Mouse (Mus musculus) midbrain, embryonic 14.5 days (tissue): ENCODE results near the gene Myo19. TPM values are rescaled to one million over a fixed set of nuclear protein-coding genes. Genes with fewer than 3 reads are reported as not detected.

Experiments used
- ATAC-seq: fragments of 200-750 bp; cut with Nextera tagmentation; 2 replicates; pipeline ENCODE4 v1.8.0; 2017; ENCODE audit warnings: moderate number of reproducible peaks, moderate library complexity; ENCODE audit not compliant: low FRiP score, low TSS enrichment
- DNase-seq: peaks from one replicate; pipeline ENCODE4 v3.0.0-alpha.2; 2015
- H3K27ac ChIP-seq: fragments of 300-500 bp; sonication (generic); replicated peaks from 2 replicates; pipeline ENCODE4 v1.5.1; 2014; ENCODE audit warnings: mild to moderate bottlenecking, low read depth, low read length, moderate library complexity
- H3K27me3 ChIP-seq: fragments of 300-500 bp; sonication (generic); 2 replicates; pipeline ENCODE4 v1.6.1; 2014; ENCODE audit warnings: low read length, control low read depth, mixed read lengths; ENCODE audit not compliant: control insufficient read depth, insufficient read depth
- H3K36me3 ChIP-seq: fragments of 300-500 bp; sonication (generic); 2 replicates; pipeline ENCODE4 v1.6.1; 2014; ENCODE audit warnings: low read length, control low read depth; ENCODE audit not compliant: control insufficient read depth, insufficient read depth
- H3K4me1 ChIP-seq: fragments of 300-500 bp; sonication (generic); 2 replicates; pipeline ENCODE4 v1.6.1; 2014; ENCODE audit warnings: mild to moderate bottlenecking, antibody characterized with exemption, low read length, control low read depth; ENCODE audit not compliant: control insufficient read depth, insufficient read depth
- H3K4me2 ChIP-seq: fragments of 300-500 bp; sonication (generic); 2 replicates; pipeline ENCODE4 v1.6.1; 2014; ENCODE audit warnings: mild to moderate bottlenecking, low read length, moderate library complexity
- H3K4me3 ChIP-seq: fragments of 300-500 bp; sonication (generic); replicated peaks from 2 replicates; pipeline ENCODE4 v1.5.1; 2014; ENCODE audit warnings: low read depth, low read length
- H3K9ac ChIP-seq: fragments of 300-500 bp; sonication (generic); replicated peaks from 2 replicates; pipeline ENCODE4 v1.6.1; 2014; ENCODE audit warnings: mild to moderate bottlenecking, low read length, moderate library complexity
- H3K9me3 ChIP-seq: fragments of 300-500 bp; sonication (generic); 2 replicates; pipeline ENCODE4 v1.6.1; 2016; ENCODE audit warnings: low read length, control low read depth, mixed read lengths; ENCODE audit not compliant: control insufficient read depth
- WGBS: fragments of 180-500 bp; shearing (Covaris S2); extraction: QIAGEN DNeasy Blood & Tissue Kit; methylation state at CpG from one replicate; pipeline ENCODE4 v1.1.7; 2014; 5-methylcytosine and 5-hydroxymethylcytosine counted together
- polyA plus RNA-seq: library from polyadenylated mRNA; unstranded; fragments of >200 nt; fragmentation: Nextera tagmentation; extraction: Ambion mirVana; gene quantifications from 2 replicates; pipeline ENCODE4 v1.2.1, GENCODE M21; 2014

Myo19 gene
- polyA plus RNA-seq, 1 experiment from 2014 or later: 6.2 TPM

GRCm38 (mm10) chr11:84893113-84893512 is 13.2 kb downstream of the Myo19 start:
- ATAC-seq (no peak), DNase-seq (no peak)
- 92% methylated on average over 15 of the region's 15 CpGs for WGBS
- Histone ChIP-seq H3K4me1 (no peaks in the 10 kb centered on the region), H3K27me3 (no peaks in the 10 kb centered on the region), H3K9me3 (no peaks in the 10 kb centered on the region), H3K4me3 (no peak overlapping the region), H3K36me3 (peaks cover 75% of the 10 kb centered on the region), H3K4me2 (no peak overlapping the region), H3K27ac (no peak overlapping the region), H3K9ac (no peak overlapping the region)

GRCm38 (mm10) chr11:84904597-84905144 is 24.7 kb downstream of the Myo19 start:
- Histone ChIP-seq H3K4me1 (no peaks in the 10 kb centered on the region), H3K27ac (no peak overlapping the region), H3K4me3 (no peak overlapping the region), H3K4me2 (no peak overlapping the region), H3K9me3 (no peaks in the 10 kb centered on the region), H3K9ac (no peak overlapping the region), H3K36me3 (peaks cover 99% of the 10 kb centered on the region), H3K27me3 (no peaks in the 10 kb centered on the region)
- DNase-seq (no peak), ATAC-seq (no peak)
- 87% methylated on average over 9 of the region's 9 CpGs for WGBS

GRCm38 (mm10) chr11:84907081-84907480 is 27.1 kb downstream of the Myo19 start:
- no peak overlapping the region for H3K4me2 ChIP-seq
- H3K4me1 ChIP-seq: no peaks in the 10 kb centered on the region
- no peak for ATAC-seq
- H3K9me3 ChIP-seq: no peaks in the 10 kb centered on the region
- WGBS: 82% methylated on average over 3 of the region's 3 CpGs
- H3K4me3 ChIP-seq: no peak overlapping the region
- DNase-seq: no peak
- H3K27me3 ChIP-seq: no peaks in the 10 kb centered on the region
- H3K36me3 ChIP-seq: peaks cover 93% of the 10 kb centered on the region
- no peak overlapping the region for H3K27ac ChIP-seq
- no peak overlapping the region for H3K9ac ChIP-seq

GRCm38 (mm10) chr11:84908480-84908879 is 28.5 kb downstream of the Myo19 start:
- Histone ChIP-seq H3K27me3 (no peaks in the 10 kb centered on the region), H3K9ac (no peak overlapping the region), H3K4me2 (no peak overlapping the region), H3K4me1 (no peaks in the 10 kb centered on the region), H3K27ac (no peak overlapping the region), H3K36me3 (peaks cover 90% of the 10 kb centered on the region), H3K9me3 (no peaks in the 10 kb centered on the region), H3K4me3 (no peak overlapping the region)
- DNase-seq (no peak), ATAC-seq (no peak)
- 91% methylated on average over 6 of the region's 6 CpGs for WGBS

GRCm38 (mm10) chr11:84910411-84910810 is 30.5 kb downstream of the Myo19 start:
- 85% methylated on average over 4 of the region's 4 CpGs for WGBS
- DNase-seq (no peak), ATAC-seq (no peak)
- no peak overlapping the region for H3K4me3 ChIP-seq
- H3K9me3 ChIP-seq: no peaks in the 10 kb centered on the region
- peaks cover 2% of the 10 kb centered on the region; the same call in 1 of the 2 replicates for H3K4me1 ChIP-seq
- peaks cover 76% of the 10 kb centered on the region for H3K36me3 ChIP-seq
- no peaks in the 10 kb centered on the region for H3K27me3 ChIP-seq
- H3K27ac ChIP-seq: no peak overlapping the region
- H3K9ac ChIP-seq: no peak overlapping the region
- no peak overlapping the region for H3K4me2 ChIP-seq

GRCm38 (mm10) chr11:84914673-84915072 is 34.7 kb downstream of the Myo19 start:
- 76% methylated on average over 5 of the region's 5 CpGs for WGBS
- no peaks in the 10 kb centered on the region for H3K9me3 ChIP-seq
- DNase-seq: peak; percentile 4
- H3K4me3 ChIP-seq: no peak overlapping the region
- H3K27me3 ChIP-seq: no peaks in the 10 kb centered on the region
- H3K27ac ChIP-seq: no peak overlapping the region
- peaks cover 34% of the 10 kb centered on the region for H3K36me3 ChIP-seq
- no peak overlapping the region for H3K9ac ChIP-seq
- peaks cover 7% of the 10 kb centered on the region; the same call in 1 of the 2 replicates for H3K4me1 ChIP-seq
- H3K4me2 ChIP-seq: no peak overlapping the region
- ATAC-seq: no peak

GRCm38 (mm10) chr11:84916053-84916702 is 36.2 kb downstream of the Myo19 start, which contains the start of gene Znhit3:
Znhit3 (minus strand) TSS chr11:84916366.
- no peak within 1 kb of the TSS for H3K27ac ChIP-seq

GRCm38 (mm10) chr11:84916703-84917300 is 36.9 kb downstream of the Myo19 start:
- Histone ChIP-seq H3K27me3 (no peaks in the 10 kb centered on the region), H3K4me1 (peaks cover 7% of the 10 kb centered on the region; the same call in 1 of the 2 replicates), H3K27ac (no peak overlapping the region), H3K4me2 (peak overlapping the region; percentile 74), H3K9ac (no peak overlapping the region; the same call in 1 of the 2 replicates), H3K4me3 (peak overlapping the region; percentile 91), H3K36me3 (peaks cover 15% of the 10 kb centered on the region), H3K9me3 (no peaks in the 10 kb centered on the region)
- DNase-seq: peak; percentile 18
- WGBS: 57% methylated on average over 7 of the region's 7 CpGs
- no peak for ATAC-seq

More at GRCm38 (mm10) chr11:84916053-84916702, 36.2 kb downstream of the Myo19 start, which contains the start of gene Znhit3:
- peaks cover 7% of the 10 kb centered on the region; the same call in 1 of the 2 replicates for H3K4me1 ChIP-seq
- H3K9me3 ChIP-seq: no peaks in the 10 kb centered on the region
- ATAC-seq (peak; percentile 85), DNase-seq (peak; percentile 95)
- H3K4me3 ChIP-seq: peak within 1 kb of the TSS; percentile 91
- H3K4me2 ChIP-seq: peak within 1 kb of the TSS; percentile 74
- WGBS: 3% methylated on average over 34 of the region's 34 CpGs
- peaks cover 20% of the 10 kb centered on the region for H3K36me3 ChIP-seq
- H3K27me3 ChIP-seq: no peaks in the 10 kb centered on the region
- peak within 1 kb of the TSS; percentile 79 for H3K9ac ChIP-seq
